Mouse (Mus musculus) CH12.LX (cell line): Measurements from ENCODE around the gene Slc22a4. TPM values are rescaled to one million over a fixed set of nuclear protein-coding genes. Genes with fewer than 3 reads are reported as not detected.
A peak's percentile ranks its signal among the peaks of the same experiment; 100 is the strongest.

Experiments
- DNase-seq: peaks from one replicate; pipeline ENCODE4 v3.0.0-alpha.2; 2013; ENCODE audit errors: extremely low read depth
- H3K27ac ChIP-seq: 2 replicates; pipeline ENCODE4 v1.5.1; 2012; ENCODE audit warnings: low read depth, mild to moderate bottlenecking, control low read depth, moderate library complexity; ENCODE audit not compliant: insufficient read depth
- H3K27me3 ChIP-seq: replicated peaks from 2 replicates; pipeline ENCODE3; 2012; ENCODE audit warnings: inconsistent platforms
- H3K36me3 ChIP-seq, 2 experiments: replicated peaks in 1 of 2; 2 replicates each; pipeline versions ENCODE3 to v1.6.1; 2012; ENCODE audit warnings: inconsistent platforms in 1 of 2, low read length in 1 of 2, mild to moderate bottlenecking in 1 of 2, mixed read lengths in 1 of 2, moderate library complexity in 1 of 2; ENCODE audit not compliant: control insufficient read depth in 1 of 2, insufficient read depth in 1 of 2
- H3K4me1 ChIP-seq, 2 experiments: 2 replicates each; pipeline ENCODE4 v1.6.1; 2012; ENCODE audit warnings: inconsistent platforms in 1 of 2, moderate library complexity in 1 of 2; ENCODE audit not compliant: insufficient read depth in 2 of 2, control insufficient read depth in 1 of 2
- H3K4me2 ChIP-seq: 2 replicates; pipeline ENCODE4 v1.6.1; 2012; ENCODE audit warnings: low read depth, mild to moderate bottlenecking, control low read depth; ENCODE audit not compliant: poor library complexity, insufficient read depth, severe bottlenecking
- H3K4me3 ChIP-seq, 3 experiments: fragments of 150-350 bp in 1 of 3; sonication (generic) in 1 of 3; replicated peaks in 1 of 3; 2 replicates each; pipeline versions ENCODE3 to v1.5.1; 2011 to 2012; ENCODE audit warnings: low read depth in 2 of 3, low read length in 2 of 3, mild to moderate bottlenecking in 2 of 3, moderate library complexity in 2 of 3, control low read depth in 1 of 3, improper control_type of control experiment in 1 of 3, inconsistent platforms in 1 of 3, mixed read lengths in 1 of 3; ENCODE audit not compliant: poor library complexity in 1 of 3
- H3K79me2 ChIP-seq: replicated peaks from 2 replicates; pipeline ENCODE4 v1.6.1; 2012; ENCODE audit warnings: mild to moderate bottlenecking, moderate library complexity; ENCODE audit not compliant: control insufficient read depth, poor library complexity, insufficient read depth, severe bottlenecking; ENCODE audit errors: extremely low read depth
- H3K9ac ChIP-seq: 2 replicates; pipeline ENCODE4 v1.6.1; 2012; ENCODE audit warnings: low read depth, mild to moderate bottlenecking, control low read depth, moderate library complexity; ENCODE audit not compliant: insufficient read depth
- H3K9me3 ChIP-seq: replicated peaks from 2 replicates; pipeline ENCODE3; 2012; ENCODE audit warnings: low read length, inconsistent platforms, mixed read lengths
- BHLHE40 ChIP-seq: IDR thresholded peaks from 2 replicates; pipeline ENCODE4 v1.6.1; 2011; ENCODE audit warnings: mild to moderate bottlenecking, low read depth, low read length, improper control_type of control experiment
- CHD1 ChIP-seq: IDR thresholded peaks from 2 replicates; pipeline ENCODE4 v1.6.1; 2012; ENCODE audit warnings: low read depth, low read length, improper control_type of control experiment, inconsistent platforms
- CHD2 ChIP-seq: IDR thresholded peaks from 2 replicates; pipeline ENCODE4 v1.6.1; 2011; ENCODE audit warnings: low read length, improper control_type of control experiment
- CTCF ChIP-seq, 2 experiments: IDR thresholded peaks in 1 of 2; conservative IDR thresholded peaks in 1 of 2; 2 replicates each; pipeline ENCODE4 v1.5.1; 2011 to 2012; ENCODE audit warnings: low read depth in 2 of 2, low read length in 2 of 2, improper control_type of control experiment in 1 of 2, inconsistent platforms in 1 of 2, mild to moderate bottlenecking in 1 of 2, moderate library complexity in 1 of 2
- E2F4 ChIP-seq: IDR thresholded peaks from 2 replicates; pipeline ENCODE4 v1.6.1; 2011; ENCODE audit warnings: low read depth, low read length, improper control_type of control experiment; ENCODE audit not compliant: insufficient replicate concordance
- EP300 ChIP-seq: IDR thresholded peaks from 2 replicates; pipeline ENCODE4 v1.6.1; 2011; ENCODE audit warnings: low read length, improper control_type of control experiment
- ETS1 ChIP-seq: conservative IDR thresholded peaks from 2 replicates; pipeline ENCODE4 v1.6.1; 2012; ENCODE audit warnings: low read depth, mild to moderate bottlenecking, inconsistent platforms, low read length, improper control_type of control experiment, moderate library complexity
- HCFC1 ChIP-seq: IDR thresholded peaks from 2 replicates; pipeline ENCODE4 v1.6.1; 2012; ENCODE audit warnings: low read depth, mild to moderate bottlenecking, inconsistent platforms, low read length, improper control_type of control experiment
- IRF4 ChIP-seq: IDR thresholded peaks from 2 replicates; pipeline ENCODE4 v1.6.1; 2014; ENCODE audit warnings: low read depth, mild to moderate bottlenecking, inconsistent platforms, low read length, improper control_type of control experiment
- JUN ChIP-seq: IDR thresholded peaks from 2 replicates; pipeline ENCODE4 v1.6.1; 2011; ENCODE audit warnings: low read depth, mild to moderate bottlenecking, low read length, improper control_type of control experiment, moderate library complexity; ENCODE audit not compliant: insufficient read depth
- JUND ChIP-seq: conservative IDR thresholded peaks from 2 replicates; pipeline ENCODE4 v1.6.1; 2011; ENCODE audit warnings: low read depth, low read length, improper control_type of control experiment
- MAFK ChIP-seq: IDR thresholded peaks from 2 replicates; pipeline ENCODE4 v1.6.1; 2011; ENCODE audit warnings: low read length, improper control_type of control experiment; ENCODE audit not compliant: insufficient replicate concordance
- MAZ ChIP-seq: IDR thresholded peaks from 2 replicates; pipeline ENCODE4 v1.6.1; 2012; ENCODE audit warnings: low read depth, mild to moderate bottlenecking, inconsistent platforms, low read length, improper control_type of control experiment, moderate library complexity
- MYC ChIP-seq: IDR thresholded peaks from 2 replicates; pipeline ENCODE4 v1.6.1; 2011; ENCODE audit warnings: low read depth, mild to moderate bottlenecking, improper control_type of control experiment, low read length
- NRF1 ChIP-seq: IDR thresholded peaks from 2 replicates; pipeline ENCODE4 v1.6.1; 2014; ENCODE audit warnings: low read depth, mild to moderate bottlenecking, inconsistent platforms, low read length, improper control_type of control experiment, moderate library complexity
- PAX5 ChIP-seq: IDR thresholded peaks from 2 replicates; pipeline ENCODE4 v1.6.1; 2012; ENCODE audit warnings: low read length, inconsistent platforms, mixed read lengths
- RAD21 ChIP-seq: IDR thresholded peaks from 2 replicates; pipeline ENCODE4 v1.6.1; 2011; ENCODE audit warnings: low read depth, mild to moderate bottlenecking, low read length, improper control_type of control experiment, moderate library complexity
- RCOR1 ChIP-seq: conservative IDR thresholded peaks from 2 replicates; pipeline ENCODE4 v1.6.1; 2012; ENCODE audit warnings: low read depth, mild to moderate bottlenecking, inconsistent platforms, low read length, improper control_type of control experiment
- TBP ChIP-seq: conservative IDR thresholded peaks from 2 replicates; pipeline ENCODE4 v1.6.1; 2011; ENCODE audit warnings: low read depth, low read length, improper control_type of control experiment
- TCF12 ChIP-seq: IDR thresholded peaks from 2 replicates; pipeline ENCODE4 v1.6.1; 2014; ENCODE audit warnings: low read depth, mild to moderate bottlenecking, inconsistent platforms, low read length, improper control_type of control experiment
- UBTF ChIP-seq: IDR thresholded peaks from 2 replicates; pipeline ENCODE4 v1.6.1; 2012; ENCODE audit warnings: low read depth, mild to moderate bottlenecking, inconsistent platforms, low read length, improper control_type of control experiment, moderate library complexity
- ZC3H11A ChIP-seq: IDR thresholded peaks from 2 replicates; pipeline ENCODE4 v1.6.1; 2012; ENCODE audit warnings: low read depth, mild to moderate bottlenecking, inconsistent platforms, low read length, improper control_type of control experiment
- ZMIZ1 ChIP-seq: IDR thresholded peaks from 2 replicates; pipeline ENCODE4 v1.6.1; 2012; ENCODE audit warnings: low read depth, mild to moderate bottlenecking, inconsistent platforms, low read length, improper control_type of control experiment
- ZNF384 ChIP-seq: IDR thresholded peaks from 2 replicates; pipeline ENCODE4 v1.6.1; 2012; ENCODE audit warnings: low read depth, low read length, improper control_type of control experiment, inconsistent platforms
- dilution Hi-C: fragments of 300-500 bp; cut with MboI; formaldehyde crosslinking; loops from 2 replicates; pipeline ENCODE4 v1.14.3; 2020; ENCODE audit warnings: low sequenced_read_pairs; ENCODE audit not compliant: extremely low pct_unique_long_range_greater_than_20kb, extremely low pct_ligation_motif_present
- in situ Hi-C: fragments of 300-500 bp; cut with MboI; formaldehyde crosslinking; loops from 3 replicates; pipeline ENCODE4 v1.14.3; 2019; ENCODE audit warnings: low sequenced_read_pairs, low pct_ligation_motif_present, low pct_unique_long_range_greater_than_20kb, mixed read lengths
- polyA plus RNA-seq: library from polyadenylated mRNA; unstranded; fragments of >175 nt; gene quantifications from 2 replicates; pipeline ENCODE4 v1.2.1, GENCODE M21; 2012; ENCODE audit warnings: low read depth; ENCODE audit not compliant: insufficient read length
- total RNA-seq, 2 experiments: library from RNA; depleted of rRNA; stranded (reverse); fragments of 300-350 nt in 1 of 2; fragments of >200 nt in 1 of 2; gene quantifications; 2 replicates each; pipeline ENCODE4 v1.2.3; 2012 to 2014

The Slc22a4 gene
- total and polyA plus RNA-seq, 3 experiments = not detected

DNA sequence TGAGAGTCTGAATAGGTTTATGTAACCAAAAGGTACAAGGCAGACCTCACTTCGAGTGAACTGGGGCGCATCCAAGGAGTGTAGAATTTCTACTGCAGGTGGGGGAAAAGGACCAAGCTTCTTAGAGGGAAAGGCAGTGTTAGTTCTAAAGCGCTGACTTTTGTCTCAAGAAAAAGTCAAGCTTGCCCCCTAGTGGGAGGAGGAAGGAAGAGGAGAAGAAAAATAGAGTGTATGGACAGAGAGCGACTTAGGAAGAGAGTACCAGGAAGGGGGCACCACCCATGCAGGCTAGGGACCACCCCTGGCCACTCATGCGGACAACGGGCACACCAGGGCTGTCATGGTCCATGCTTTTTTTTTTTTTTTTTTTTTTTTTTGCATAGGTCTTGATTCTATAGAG, 26.4 kb upstream of the Slc22a4 start (continued):
- no peak for TF ChIP-seq EP300
- TF ChIP-seq TCF12 = no peak
- TF ChIP-seq JUND = no peak
- TF ChIP-seq ZMIZ1 = no peak
- no peak for TF ChIP-seq UBTF
- TF ChIP-seq MAZ = no peak
- peak; percentile 43 to 94; a peak in 3 of 4 replicates for TF ChIP-seq CTCF (conservative IDR thresholded peaks at IDR 0.05 in 1 of 2, IDR thresholded peaks at IDR 0.05 in 1 of 2; ENCODE audit: low read depth in 2 of 2, low read length in 2 of 2)
- TF ChIP-seq, all 38 proteins: peak for 7

GRCm38 (mm10) chr11:54053090-54053489, 25.2 kb upstream of the Slc22a4 start:
- TF ChIP-seq RAD21 = no peak
- no peak for TF ChIP-seq CHD1
- TF ChIP-seq HCFC1 = no peak
- no peak for TF ChIP-seq EP300
- TF ChIP-seq MYC = no peak
- no peak for TF ChIP-seq ETS1
- no peak for TF ChIP-seq PAX5
- TF ChIP-seq E2F4 = no peak
- no peak for TF ChIP-seq NRF1
- no peak for TF ChIP-seq TCF12
- no peak for TF ChIP-seq MAFK
- no peak for DNase-seq
- Histone ChIP-seq H3K36me3 (no peaks in the 10 kb centered on the region), H3K4me1 (peaks cover 0 to 7% of the 10 kb centered on the region in 2 experiments; a peak in 2 of 4 replicates), H3K4me2 (no peak overlapping the region), H3K4me3 (no peak overlapping the region), H3K27me3 (no peaks in the 10 kb centered on the region), H3K9me3 (no peaks in the 10 kb centered on the region), H3K79me2 (no peaks in the 10 kb centered on the region), H3K9ac (no peak overlapping the region), H3K27ac (no peak overlapping the region)
- in situ Hi-C loops = loop anchor here (5.0 kb wide), 1 partner anchor 51 kb away; no protein-coding TSS in a partner anchor
- dilution Hi-C loops = no loop called here

DNA sequence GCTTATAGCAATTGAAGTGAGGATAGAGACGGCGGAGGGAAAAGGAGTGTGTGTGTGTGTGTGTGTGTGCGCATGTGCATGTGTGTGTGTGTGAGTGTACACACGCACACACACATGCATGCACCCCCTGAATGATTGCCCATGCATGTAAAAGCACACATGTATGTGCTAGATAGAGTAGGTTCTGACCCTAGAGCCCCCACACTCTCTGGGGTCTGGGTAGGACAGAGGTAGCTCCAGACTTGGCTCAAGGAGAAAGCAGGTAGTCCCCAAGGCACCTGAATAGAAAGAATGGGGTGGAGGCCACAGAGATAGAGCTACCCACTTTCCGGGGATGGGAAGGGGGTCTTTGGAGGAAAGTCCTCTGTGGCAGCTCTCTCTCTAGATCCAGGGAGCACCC, 24.2 kb upstream of the Slc22a4 start:
- dilution Hi-C loops (no loop called here), in situ Hi-C loops (loop anchor here (5.0 kb wide), 1 partner anchor 50 kb away; no protein-coding TSS in a partner anchor)
- Histone ChIP-seq H3K9ac (no peak overlapping the region), H3K36me3 (no peaks in the 10 kb centered on the region), H3K9me3 (no peaks in the 10 kb centered on the region), H3K4me2 (no peak overlapping the region), H3K4me3 (no peak overlapping the region), H3K27me3 (no peaks in the 10 kb centered on the region), H3K27ac (no peak overlapping the region), H3K4me1 (peaks cover 0 to 8% of the 10 kb centered on the region in 2 experiments; a peak in 2 of 4 replicates), H3K79me2 (no peaks in the 10 kb centered on the region)
- TF ChIP-seq NRF1 (no peak), ZC3H11A (no peak), BHLHE40 (no peak), CHD2 (no peak), HCFC1 (no peak), MAFK (no peak), CTCF (conservative IDR thresholded peaks at IDR 0.05 in 1 of 2, IDR thresholded peaks at IDR 0.05 in 1 of 2; ENCODE audit: low read depth in 2 of 2, low read length in 2 of 2) (no peak), PAX5 (no peak), IRF4 (no peak), CHD1 (no peak), ZNF384 (no peak), RCOR1 (no peak), JUN (no peak), TBP (no peak)
- no peak for DNase-seq
